In genomic region chr10:75465781-75466550, GRCm38 (mm10) we compare ENCODE assay signal across 9 mouse cellular contexts. TPM values are rescaled to one million over a fixed set of nuclear protein-coding genes. Genes with fewer than 3 reads are reported as not detected.
A peak's percentile ranks its signal among the peaks of the same experiment; 100 is the strongest.
DNase-seq lines count a peak whose midpoint lies in the region; ATAC-seq and TF ChIP-seq lines count a peak whose summit lies in the region.
"Had no signal": no experiment of that assay in that cellular context is flagged by ENCODE, and none has a peak within 500 bp of the region (broad histone marks: within the 10 kb centered on the region; RNA-seq: fewer than 3 reads in every experiment).

No protein-coding gene starts in this region.

- WGBS in lung, adult 2 months, result 32% methylated on average over 6 of the region's 6 CpGs
- WGBS in midbrain, embryonic 15.5 days, result 77% methylated on average over 6 of the region's 6 CpGs

- H3K9ac ChIP-seq in midbrain, embryonic 15.5 days, result no peak overlapping the region

- no peak overlapping the region for H3K27ac ChIP-seq in midbrain, embryonic 15.5 days

- H3K9me3 ChIP-seq in midbrain, embryonic 15.5 days, result no peaks in the 10 kb centered on the region

- no peak for ATAC-seq in erythroblast, adult 5-6 weeks (replicated peaks; ENCODE audit: low FRiP score, poor library complexity, severe bottlenecking)
- no peak for ATAC-seq in midbrain, embryonic 15.5 days (replicated peaks)

- no peak for TF ChIP-seq CTCF in lung, adult 2 months (IDR thresholded peaks at IDR 0.05; ENCODE audit: insufficient read depth, low read length)

- no peak for TF ChIP-seq POLR2A in lung, adult 2 months (IDR thresholded peaks at IDR 0.05; ENCODE audit: borderline replicate concordance, extremely low read depth, low read depth, low read length)

- intact Hi-C loops in gastrocnemius, postnatal 36 days (cut with DNase I), result no loop called here

- no peaks in the 10 kb centered on the region for H3K36me3 ChIP-seq in midbrain, embryonic 15.5 days (replicated peaks)

- no peak overlapping the region for H3K4me3 ChIP-seq in lung, adult 2 months (replicated peaks; ENCODE audit: extremely low read depth, low read depth, low read length)
- no peak overlapping the region for H3K4me3 ChIP-seq in midbrain, embryonic 15.5 days

- peaks cover 2% of the 10 kb centered on the region; the same call in 1 of the 2 replicates for H3K4me1 ChIP-seq in lung, adult 2 months (ENCODE audit: control insufficient read depth, insufficient read depth, low read length)
- H3K4me1 ChIP-seq in midbrain, embryonic 15.5 days, result no peaks in the 10 kb centered on the region

- peak; percentile 67 for DNase-seq in gastrocnemius, adult 18-20 months (ENCODE audit: low spot score)
- no peak for DNase-seq in gastrocnemius, postnatal 36 days
- peak; percentile 46 for DNase-seq in MN1 (ENCODE audit: low spot score)
- DNase-seq in heart, adult 9 months (ENCODE audit: low spot score in 2 of 2), result peak; percentile 50 to 55
- peak; percentile 26 for DNase-seq in lung, adult 2 months
- no peak for DNase-seq in cerebellum, postnatal 36 days

- no peak overlapping the region for H3K4me2 ChIP-seq in midbrain, embryonic 15.5 days

- no peaks in the 10 kb centered on the region for H3K27me3 ChIP-seq in midbrain, embryonic 15.5 days (replicated peaks)
- H3K27me3 ChIP-seq: CH12.LX had no signal

RNA-seq across cellular contexts. Expression of gene Snrpd3, which starts 51.4 kb away (rescaled TPM):
- 10 to 100 TPM; 76.2 to 80.2 TPM for total RNA-seq in gastrocnemius, adult 18-20 months (2021)
- 10 to 100 TPM; 62.0 to 74.5 TPM for total RNA-seq in gastrocnemius, postnatal 36 days (2021)
- 11.5 and 17.2 TPM in 2 replicates for polyA plus RNA-seq in lung, adult 2 months (2012; rRNA removed)
- 13.4 and 19.6 TPM in 2 replicates for total RNA-seq in erythroblast, adult 5-6 weeks (2015; ENCODE audit: low replicate concordance)
- total RNA-seq in erythroblast, adult 5-6 weeks (2017; ENCODE audit: low replicate concordance), result 17.9 and 18.8 TPM in 2 replicates
- polyA plus RNA-seq in midbrain, embryonic 15.5 days (2015; fragmentation: Nextera tagmentation; extraction: Ambion mirVana), result 122 and 127 TPM in 2 replicates

RNA-seq across cellular contexts. Expression of gene Gucd1, which starts 51.8 kb away (rescaled TPM):
- total RNA-seq in gastrocnemius, adult 18-20 months (2021), result 10 to 100 TPM; 43.6 to 61.5 TPM
- 10 to 100 TPM; 55.5 to 71.5 TPM for total RNA-seq in gastrocnemius, postnatal 36 days (2021)
- polyA plus RNA-seq in lung, adult 2 months (2012; rRNA removed), result 37.0 and 49.1 TPM in 2 replicates
- total RNA-seq in erythroblast, adult 5-6 weeks (2015; ENCODE audit: low replicate concordance), result 94.3 and 113 TPM in 2 replicates
- 180 and 191 TPM in 2 replicates for total RNA-seq in erythroblast, adult 5-6 weeks (2017; ENCODE audit: low replicate concordance)
- polyA plus RNA-seq in midbrain, embryonic 15.5 days (2015; fragmentation: Nextera tagmentation; extraction: Ambion mirVana), result 22.3 and 24.4 TPM in 2 replicates

Comparison
In these comparisons a context has a peak if more than half of its experiments do, and no peak if none do; other contexts are left out.
1. DNase-seq: peak in gastrocnemius, adult 18-20 months (single experiment), MN1 (single experiment), heart, adult 9 months (2 of 2) and lung, adult 2 months (single experiment); none in gastrocnemius, postnatal 36 days (0 of 2) and cerebellum, postnatal 36 days (0 of 2).